Mouse (Mus musculus): ENCODE data around the gene Cox5a. TPM values are rescaled to one million over a fixed set of nuclear protein-coding genes. Genes with fewer than 3 reads are reported as not detected.

The Cox5a gene
- polyA plus RNA-seq, 1 experiment: 1,569 TPM

DNA sequence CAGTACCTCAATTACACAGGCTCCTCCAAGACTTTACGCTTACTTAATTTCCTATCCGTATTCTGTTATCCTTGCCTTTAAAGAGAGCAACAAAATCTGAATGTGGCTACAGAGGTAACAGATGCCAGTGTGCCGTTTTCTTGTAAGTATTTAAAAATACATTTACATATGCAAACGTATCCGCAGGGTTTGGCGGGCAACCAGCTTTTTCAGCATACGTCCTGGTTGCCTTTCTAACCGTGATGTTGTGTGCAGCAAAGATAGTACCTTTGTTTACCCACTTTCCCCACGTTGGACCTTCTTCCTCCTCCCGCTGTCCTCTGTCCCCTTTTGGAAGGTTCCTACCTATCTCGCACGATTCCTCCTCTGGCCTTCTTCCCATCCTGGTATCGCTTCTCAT lies 19.6 kb upstream of the Cox5a start:
- WGBS: 35% methylated on average over 13 of the region's 13 CpGs
- no peak overlapping the region for H3K4me3 ChIP-seq (ENCODE audit: low read depth, low read length)
- H3K27me3 ChIP-seq (ENCODE audit: control insufficient read depth, insufficient read depth, low read length): peaks cover 36% of the 10 kb centered on the region
- no peaks in the 10 kb centered on the region for H3K36me3 ChIP-seq (ENCODE audit: control insufficient read depth, insufficient read depth, low read length)
- no peak overlapping the region for H3K27ac ChIP-seq (ENCODE audit: insufficient read depth, low read depth, low read length)
- peaks cover 9% of the 10 kb centered on the region for H3K4me1 ChIP-seq (ENCODE audit: control insufficient read depth, insufficient read depth, insufficient read length, low read length)
- TF ChIP-seq CTCF (IDR thresholded peaks at IDR 0.05; ENCODE audit: extremely low read depth, insufficient read length, insufficient replicate concordance, low read depth, low read length) (no peak), POLR2A (IDR thresholded peaks at IDR 0.05; ENCODE audit: low read depth, low read length) (no peak)

DNA sequence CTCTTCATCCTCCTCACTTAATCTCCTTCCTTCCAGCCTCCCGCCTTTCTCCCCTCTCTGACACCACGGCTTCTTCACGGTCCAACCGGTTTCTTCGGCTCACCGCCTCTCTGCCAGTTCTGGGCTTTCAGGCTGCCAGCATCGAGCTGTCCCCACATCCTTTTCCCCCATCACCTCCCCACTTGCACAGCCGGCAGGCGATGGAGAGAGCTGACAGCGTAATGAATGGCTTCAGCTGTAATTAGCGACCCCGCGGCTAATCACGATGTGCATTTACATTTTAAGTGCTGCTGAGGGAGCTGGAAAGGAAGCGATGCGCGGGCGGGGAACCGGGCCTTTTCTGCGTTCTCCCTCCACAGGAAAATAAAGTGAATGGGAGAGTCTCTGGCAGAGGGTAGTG lies 19.2 kb upstream of the Cox5a start:
- 26% methylated on average over 20 of the region's 20 CpGs for WGBS
- no peak for TF ChIP-seq CTCF (IDR thresholded peaks at IDR 0.05; ENCODE audit: extremely low read depth, insufficient read length, insufficient replicate concordance, low read depth, low read length)
- no peak for TF ChIP-seq POLR2A (IDR thresholded peaks at IDR 0.05; ENCODE audit: low read depth, low read length)
- H3K27me3 ChIP-seq (ENCODE audit: control insufficient read depth, insufficient read depth, low read length): peaks cover 36% of the 10 kb centered on the region
- no peak overlapping the region for H3K4me3 ChIP-seq (ENCODE audit: low read depth, low read length)
- peaks cover 9% of the 10 kb centered on the region for H3K4me1 ChIP-seq (ENCODE audit: control insufficient read depth, insufficient read depth, insufficient read length, low read length)
- no peaks in the 10 kb centered on the region for H3K36me3 ChIP-seq (ENCODE audit: control insufficient read depth, insufficient read depth, low read length)
- no peak overlapping the region for H3K27ac ChIP-seq (ENCODE audit: insufficient read depth, low read depth, low read length)

DNA sequence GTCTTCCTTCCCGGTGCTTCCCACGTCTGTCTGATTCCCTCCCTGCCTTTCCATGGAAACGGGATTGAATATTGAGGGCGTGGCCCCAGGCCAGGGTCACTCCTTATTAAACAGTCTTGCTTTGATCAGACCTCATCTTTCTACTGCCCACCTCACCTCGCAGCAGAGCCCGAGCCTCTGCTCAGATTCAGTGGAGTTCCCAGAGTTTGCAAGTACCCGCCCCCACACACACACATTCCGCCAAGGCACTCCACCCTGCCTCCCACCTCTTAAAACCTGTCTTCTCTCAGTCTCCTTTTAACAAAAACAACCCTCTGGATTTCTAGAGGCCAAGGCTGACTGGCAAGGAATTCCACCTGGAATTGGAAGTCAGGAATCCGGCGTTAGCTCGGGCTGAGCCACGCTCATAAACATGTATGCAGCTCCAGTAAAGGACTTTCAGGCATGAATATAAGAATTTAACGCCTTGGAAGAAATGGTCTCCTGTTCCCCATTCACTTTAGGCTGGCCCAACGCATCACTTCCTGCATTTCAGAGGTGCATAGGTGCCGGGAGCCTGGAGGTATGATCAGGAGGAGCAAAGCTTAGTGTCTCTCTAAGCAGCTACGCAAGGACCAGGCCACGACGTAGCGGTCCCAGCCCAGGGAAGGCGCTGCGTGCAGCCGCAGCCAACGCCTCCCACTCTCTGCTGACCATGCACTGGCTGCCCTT lies 18.0 kb upstream of the Cox5a start:
- H3K4me1 ChIP-seq (ENCODE audit: control insufficient read depth, insufficient read depth, insufficient read length, low read length): peaks cover 9% of the 10 kb centered on the region
- no peak overlapping the region for H3K27ac ChIP-seq (ENCODE audit: insufficient read depth, low read depth, low read length)
- peak overlapping the region; percentile 58 for H3K4me3 ChIP-seq (ENCODE audit: low read depth, low read length)
- no peaks in the 10 kb centered on the region for H3K36me3 ChIP-seq (ENCODE audit: control insufficient read depth, insufficient read depth, low read length)
- TF ChIP-seq POLR2A (IDR thresholded peaks at IDR 0.05; ENCODE audit: low read depth, low read length) (no peak), CTCF (IDR thresholded peaks at IDR 0.05; ENCODE audit: extremely low read depth, insufficient read length, insufficient replicate concordance, low read depth, low read length) (no peak)
- H3K27me3 ChIP-seq (ENCODE audit: control insufficient read depth, insufficient read depth, low read length): peaks cover 36% of the 10 kb centered on the region
- 10% methylated on average over 23 of the region's 23 CpGs for WGBS

DNA sequence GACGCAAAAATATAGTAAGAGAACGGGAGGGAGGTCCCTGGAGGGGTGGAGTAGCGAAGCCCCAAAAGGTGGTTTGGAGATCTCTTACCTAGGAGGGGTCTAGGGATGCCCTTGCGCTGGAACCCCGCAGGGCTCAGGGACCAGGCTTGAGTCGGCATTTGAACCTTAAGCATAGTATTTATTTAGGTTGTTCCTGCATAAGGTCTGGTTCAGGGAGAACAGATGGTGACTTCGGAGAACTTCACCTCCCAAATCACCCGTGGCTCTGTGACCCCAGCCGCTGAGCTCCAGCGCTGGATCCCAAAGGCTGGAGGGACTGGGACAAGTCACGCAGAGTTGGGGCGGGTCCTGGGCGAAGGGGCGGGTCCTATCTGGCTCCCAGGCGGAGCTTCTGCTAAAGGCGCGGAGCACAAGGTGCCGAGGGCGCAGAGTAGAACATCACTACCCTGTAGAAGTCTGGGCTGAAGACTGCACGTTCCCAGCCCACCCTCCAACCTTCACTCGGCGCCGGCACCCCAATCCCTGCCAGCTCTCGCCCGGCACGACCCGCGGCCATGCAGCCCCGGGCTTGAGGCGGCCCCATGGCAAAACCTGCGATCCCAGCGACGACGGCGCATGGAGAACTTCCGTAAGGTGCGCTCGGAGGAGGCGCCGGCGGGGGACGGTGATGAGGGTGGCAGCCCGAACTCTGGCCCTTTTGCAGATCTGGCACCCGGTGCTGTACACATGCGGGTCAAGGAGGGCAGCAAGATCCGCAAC lies 17.3 kb upstream of the Cox5a start, which contains the start of gene Rpp25:
Gene Rpp25, plus strand, starts transcription at position 405 of the 759 bp plus-strand sequence.
- no peaks in the 10 kb centered on the region for H3K36me3 ChIP-seq (ENCODE audit: control insufficient read depth, insufficient read depth, low read length)
- H3K4me3 ChIP-seq (ENCODE audit: low read depth, low read length): peak within 1 kb of the TSS; percentile 58
- no peak within 1 kb of the TSS for H3K27ac ChIP-seq (ENCODE audit: insufficient read depth, low read depth, low read length)
- no peak for TF ChIP-seq POLR2A (IDR thresholded peaks at IDR 0.05; ENCODE audit: low read depth, low read length)
- no peak for TF ChIP-seq CTCF (IDR thresholded peaks at IDR 0.05; ENCODE audit: extremely low read depth, insufficient read length, insufficient replicate concordance, low read depth, low read length)
- 1% methylated on average over 46 of the region's 46 CpGs for WGBS
- H3K27me3 ChIP-seq (ENCODE audit: control insufficient read depth, insufficient read depth, low read length): peaks cover 36% of the 10 kb centered on the region
- H3K4me1 ChIP-seq (ENCODE audit: control insufficient read depth, insufficient read depth, insufficient read length, low read length): peaks cover 9% of the 10 kb centered on the region

DNA sequence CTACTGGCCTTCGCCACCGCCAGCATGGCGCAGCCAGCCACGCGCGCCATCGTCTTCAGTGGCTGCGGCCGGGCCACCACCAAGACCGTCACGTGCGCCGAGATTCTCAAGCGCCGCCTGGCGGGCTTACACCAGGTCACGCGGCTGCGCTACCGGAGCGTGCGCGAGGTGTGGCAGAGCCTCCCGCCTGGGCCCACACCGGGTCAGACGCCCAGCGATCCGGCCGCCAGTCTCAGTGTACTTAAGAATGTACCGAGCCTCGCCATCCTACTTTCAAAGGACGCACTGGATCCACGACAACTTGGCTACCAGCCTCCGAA lies 16.7 kb upstream of the Cox5a start:
- WGBS: 2% methylated on average over 34 of the region's 34 CpGs
- no peaks in the 10 kb centered on the region for H3K36me3 ChIP-seq (ENCODE audit: control insufficient read depth, insufficient read depth, low read length)
- H3K4me3 ChIP-seq (ENCODE audit: low read depth, low read length): peak overlapping the region; percentile 58
- H3K27ac ChIP-seq (ENCODE audit: insufficient read depth, low read depth, low read length): no peak overlapping the region
- H3K4me1 ChIP-seq (ENCODE audit: control insufficient read depth, insufficient read depth, insufficient read length, low read length): peaks cover 9% of the 10 kb centered on the region
- 0 out of 2 replicates have a peak, but pooled peaks have one; percentile 17 for TF ChIP-seq CTCF (IDR thresholded peaks at IDR 0.05; ENCODE audit: extremely low read depth, insufficient read length, insufficient replicate concordance, low read depth, low read length)
- TF ChIP-seq POLR2A (IDR thresholded peaks at IDR 0.05; ENCODE audit: low read depth, low read length): no peak
- H3K27me3 ChIP-seq (ENCODE audit: control insufficient read depth, insufficient read depth, low read length): peaks cover 36% of the 10 kb centered on the region

DNA sequence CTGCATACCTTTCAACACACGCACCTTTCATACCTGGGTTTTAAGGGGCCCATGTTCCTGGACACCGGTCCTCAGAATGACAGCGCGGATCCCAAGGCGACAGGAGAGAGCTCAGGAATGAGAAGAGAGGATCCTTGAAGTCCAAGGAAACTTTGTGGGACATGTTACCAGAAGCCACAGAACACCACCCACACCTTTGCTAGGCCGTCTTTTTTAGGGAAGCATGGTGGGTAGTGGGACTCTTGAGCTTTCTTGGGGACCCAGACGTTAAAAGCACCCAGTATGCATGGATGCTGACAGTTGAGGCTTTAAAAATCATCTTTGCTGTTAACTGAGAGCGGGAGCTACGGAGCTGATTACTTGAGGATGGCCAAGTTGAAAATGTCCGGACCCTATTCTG lies 16.2 kb upstream of the Cox5a start:
- Histone ChIP-seq H3K27ac (ENCODE audit: insufficient read depth, low read depth, low read length) (no peak overlapping the region), H3K36me3 (ENCODE audit: control insufficient read depth, insufficient read depth, low read length) (no peaks in the 10 kb centered on the region), H3K27me3 (ENCODE audit: control insufficient read depth, insufficient read depth, low read length) (peaks cover 36% of the 10 kb centered on the region), H3K4me3 (ENCODE audit: low read depth, low read length) (no peak overlapping the region), H3K4me1 (ENCODE audit: control insufficient read depth, insufficient read depth, insufficient read length, low read length) (peaks cover 9% of the 10 kb centered on the region)
- no peak for TF ChIP-seq POLR2A (IDR thresholded peaks at IDR 0.05; ENCODE audit: low read depth, low read length)
- no peak for TF ChIP-seq CTCF (IDR thresholded peaks at IDR 0.05; ENCODE audit: extremely low read depth, insufficient read length, insufficient replicate concordance, low read depth, low read length)
- 76% methylated on average over 10 of the region's 10 CpGs for WGBS

DNA sequence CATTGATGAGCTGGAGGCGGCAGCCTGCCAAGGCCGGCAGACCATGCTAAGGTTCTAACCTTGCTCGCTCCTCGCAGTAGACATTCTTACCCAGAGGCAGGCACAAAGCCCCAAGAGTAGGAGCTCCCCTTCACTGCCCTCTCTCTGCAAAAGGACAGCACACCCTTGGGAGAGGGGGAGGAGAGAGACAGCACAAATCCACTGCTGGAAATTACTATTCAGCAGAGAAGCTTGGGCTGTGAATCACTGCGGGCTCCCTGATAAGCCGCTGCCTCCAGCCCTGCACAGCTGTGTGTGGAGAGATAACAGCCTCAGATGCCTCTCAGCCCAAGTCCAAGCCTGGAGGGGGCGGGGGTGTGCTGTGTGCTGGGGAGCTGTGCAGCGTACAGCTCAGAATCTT lies 15.4 kb upstream of the Cox5a start:
- Histone ChIP-seq H3K4me3 (ENCODE audit: low read depth, low read length) (no peak overlapping the region), H3K4me1 (ENCODE audit: control insufficient read depth, insufficient read depth, insufficient read length, low read length) (peaks cover 9% of the 10 kb centered on the region), H3K36me3 (ENCODE audit: control insufficient read depth, insufficient read depth, low read length) (no peaks in the 10 kb centered on the region), H3K27me3 (ENCODE audit: control insufficient read depth, insufficient read depth, low read length) (peaks cover 36% of the 10 kb centered on the region), H3K27ac (ENCODE audit: insufficient read depth, low read depth, low read length) (no peak overlapping the region)
- WGBS: 4% methylated on average over 8 of the region's 8 CpGs
- TF ChIP-seq CTCF (IDR thresholded peaks at IDR 0.05; ENCODE audit: extremely low read depth, insufficient read length, insufficient replicate concordance, low read depth, low read length) (no peak), POLR2A (IDR thresholded peaks at IDR 0.05; ENCODE audit: low read depth, low read length) (no peak)

All from small intestine, adult 2 months (tissue).